Mouse (Mus musculus) thymus, adult 2 months (tissue): Measurements from ENCODE around the gene F13b.

Experiments used
- CTCF ChIP-seq: fragments of 200-500 bp; IDR thresholded peaks from 2 replicates; pipeline ENCODE4 v1.5.1; 2012; ENCODE audit warnings: mild to moderate bottlenecking, control low read depth, low read length, moderate library complexity, borderline replicate concordance; ENCODE audit not compliant: control insufficient read depth, poor library complexity, insufficient read depth; ENCODE audit errors: extremely low read depth
- POLR2A ChIP-seq: fragments of 200-500 bp; IDR thresholded peaks from 2 replicates; pipeline ENCODE4 v1.6.1; 2012; ENCODE audit warnings: mild to moderate bottlenecking, low read length, control low read depth, moderate library complexity; ENCODE audit not compliant: control insufficient read depth, poor library complexity, insufficient read depth; ENCODE audit errors: extremely low read depth

- TF ChIP-seq CTCF, result no peak
- TF ChIP-seq POLR2A, result no peak
These were observed 5.3 kb upstream of the F13b start for GRCm38 (mm10) chr1:139496212-139496611.
